Mouse (Mus musculus): ENCODE results near the gene Kirrel.

DNA sequence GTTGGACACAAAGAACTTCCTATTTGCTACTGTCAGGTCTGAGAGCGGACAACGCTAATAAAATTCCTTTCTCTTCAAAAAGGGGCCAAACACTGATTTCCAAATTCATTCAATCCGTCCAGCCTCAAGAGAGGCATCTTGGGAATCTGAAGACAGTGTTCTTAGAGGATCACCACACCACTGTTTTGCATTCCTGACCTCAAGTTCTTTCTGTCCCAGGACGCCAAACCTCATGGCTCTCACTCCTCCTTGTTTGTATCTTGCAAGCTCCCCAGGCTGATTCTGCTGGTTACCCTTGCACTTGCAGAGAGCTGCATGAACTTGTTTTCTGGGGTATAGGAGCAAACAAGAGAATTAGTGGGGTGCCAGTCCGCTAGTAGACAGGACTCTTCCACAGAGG is 12.2 kb downstream of the Kirrel start:
- TF ChIP-seq CTCF (IDR thresholded peaks at IDR 0.05; ENCODE audit: extremely low read depth, insufficient read depth, insufficient read length, insufficient replicate concordance) = no peak
- TF ChIP-seq POLR2A (IDR thresholded peaks at IDR 0.05; ENCODE audit: low read depth, low read length) = no peak

All from spleen, adult 2 months (tissue).